Mouse (Mus musculus) neural tube, embryonic 10.5 days (tissue): ENCODE data around the gene Rsad1.

Experiments
- DNase-seq: peaks from one replicate; pipeline ENCODE4 v3.0.0-alpha.2; 2017; ENCODE audit warnings: low spot score; ENCODE audit errors: extremely low spot score

The Rsad1 gene

GRCm38 (mm10) chr11:94548041-94548784 lies 842 bp downstream of the Rsad1 start:
- peak; percentile 33 for DNase-seq

- DNase-seq, result no peak
Measured at GRCm38 (mm10) chr11:94547271-94547670, 1.8 kb downstream of the Rsad1 start.

- no peak for DNase-seq
Measured at GRCm38 (mm10) chr11:94546381-94546780, 2.7 kb downstream of the Rsad1 start.

GRCm38 (mm10) chr11:94544422-94544821 lies 4.6 kb downstream of the Rsad1 start:
- DNase-seq, result no peak

GRCm38 (mm10) chr11:94543932-94544331 lies 5.1 kb downstream of the Rsad1 start:
- DNase-seq, result peak; percentile 64

GRCm38 (mm10) chr11:94543344-94543743 lies 5.7 kb downstream of the Rsad1 start:
- no peak for DNase-seq

- no peak for DNase-seq
Measured at GRCm38 (mm10) chr11:94542400-94542799, 6.7 kb downstream of the Rsad1 start.

GRCm38 (mm10) chr11:94539761-94540160 lies 9.3 kb downstream of the Rsad1 start:
- DNase-seq, result no peak

GRCm38 (mm10) chr11:94538733-94539292 lies 10.2 kb downstream of the Rsad1 start:
- no peak for DNase-seq

GRCm38 (mm10) chr11:94533171-94533570 lies 15.9 kb downstream of the Rsad1 start:
- DNase-seq, result no peak

- DNase-seq, result no peak
Measured at GRCm38 (mm10) chr11:94528879-94529278, 20.2 kb downstream of the Rsad1 start.

GRCm38 (mm10) chr11:94526171-94526879 lies 22.7 kb downstream of the Rsad1 start:
- peak; percentile 72 for DNase-seq

- DNase-seq, result peak; percentile 83
Measured at GRCm38 (mm10) chr11:94521219-94521843, 27.7 kb downstream of the Rsad1 start, which contains the start of gene Mycbpap. Gene Mycbpap (minus strand): TSS chr11:94521742.

- no peak for DNase-seq
Measured at GRCm38 (mm10) chr11:94513452-94513851, 35.6 kb downstream of the Rsad1 start.

GRCm38 (mm10) chr11:94508976-94509375 lies 40.1 kb downstream of the Rsad1 start:
- DNase-seq, result no peak

GRCm38 (mm10) chr11:94501482-94501881 lies 47.6 kb downstream of the Rsad1 start:
- DNase-seq, result no peak

- no peak for DNase-seq
Measured at GRCm38 (mm10) chr11:94500362-94500761, 48.7 kb downstream of the Rsad1 start.

GRCm38 (mm10) chr11:94499661-94500152 lies 49.3 kb downstream of the Rsad1 start, which contains the start of gene Epn3:
Gene Epn3 (minus strand): TSS chr11:94499974.
- peak; percentile 64 for DNase-seq

GRCm38 (mm10) chr11:94499035-94499434 lies 50.0 kb downstream of the Rsad1 start:
- DNase-seq, result no peak

GRCm38 (mm10) chr11:94498093-94498996 lies 50.7 kb downstream of the Rsad1 start:
- DNase-seq, result no peak

GRCm38 (mm10) chr11:94495415-94495814 lies 53.6 kb downstream of the Rsad1 start:
- DNase-seq, result no peak
